Mouse (Mus musculus) lung, adult 2 months (tissue): ENCODE measurements around the gene Prkca.

Experiments
- CTCF ChIP-seq: fragments of 200-500 bp; IDR thresholded peaks from 2 replicates; pipeline ENCODE4 v1.5.1; 2011; ENCODE audit warnings: mild to moderate bottlenecking, low read length, control low read depth; ENCODE audit not compliant: insufficient read depth
- POLR2A ChIP-seq: fragments of 200-500 bp; IDR thresholded peaks from 2 replicates; pipeline ENCODE4 v1.6.1; 2011; ENCODE audit warnings: low read depth, mild to moderate bottlenecking, control low read depth, low read length, borderline replicate concordance; ENCODE audit errors: extremely low read depth

DNA sequence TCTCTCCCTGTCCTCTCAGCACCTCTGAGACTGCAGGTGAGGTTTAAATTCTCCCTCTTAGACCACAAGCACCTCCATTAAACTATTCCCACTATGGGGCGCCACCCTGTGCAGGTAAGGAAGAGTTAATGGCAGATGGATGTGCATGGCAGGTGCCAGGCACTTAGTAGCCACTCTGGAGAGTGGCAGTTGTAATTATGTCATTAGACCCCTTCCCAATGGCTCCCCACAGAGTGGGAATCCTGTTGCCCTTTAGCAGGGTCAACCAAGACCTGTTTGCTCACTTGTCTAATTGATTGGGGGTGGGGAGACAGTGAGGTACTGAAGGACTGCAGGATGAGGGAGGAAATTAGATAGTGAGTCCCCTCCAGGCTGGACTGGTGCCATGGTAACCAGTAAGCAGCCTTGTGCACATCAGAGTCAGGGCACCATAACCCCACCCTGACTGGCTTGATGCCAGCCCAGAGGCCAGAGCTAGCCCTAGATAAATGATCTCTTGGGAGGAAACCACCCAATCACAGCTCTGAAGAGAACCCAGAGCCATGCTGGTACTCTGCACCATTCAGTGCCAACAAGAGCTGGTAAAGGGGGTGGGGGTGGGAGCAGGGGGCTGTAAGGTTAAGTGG lies 63.9 kb downstream of the Prkca start:
- TF ChIP-seq POLR2A = no peak
- TF ChIP-seq CTCF = no peak
